ENCODE assay signal across 8 mouse cellular contexts in genomic region chr4:134123680-134124551, GRCm38 (mm10). TPM values are rescaled to one million over a fixed set of nuclear protein-coding genes. Genes with fewer than 3 reads are reported as not detected.
DNase-seq lines count a peak whose midpoint lies in the region; ATAC-seq and TF ChIP-seq lines count a peak whose summit lies in the region.

No protein-coding gene starts in this region.

- H3K9me3 ChIP-seq in midbrain, embryonic 14.5 days (ENCODE audit: control insufficient read depth, low read length): no peaks in the 10 kb centered on the region

- intact Hi-C loops in gastrocnemius, adult 2 months (cut with DNase I): no loop called here
- intact Hi-C loops in heart, postnatal 14 days (cut with DNase I): loop anchor here (2.0 kb wide), 1 partner anchor 87 kb away; no protein-coding TSS in a partner anchor
- intact Hi-C loops in left cerebral cortex, postnatal 10 days (cut with DNase I): no loop called here

- H3K27ac ChIP-seq in gastrocnemius, adult 2 months: no peak overlapping the region
- H3K27ac ChIP-seq in midbrain, embryonic 14.5 days (replicated peaks; ENCODE audit: low read depth, low read length): no peak overlapping the region

- peaks cover 17% of the 10 kb centered on the region for H3K4me1 ChIP-seq in midbrain, embryonic 14.5 days (ENCODE audit: control insufficient read depth, insufficient read depth, low read length)

- 29% methylated on average over 17 of the region's 17 CpGs for WGBS in midbrain, embryonic 14.5 days

- H3K4me2 ChIP-seq in midbrain, embryonic 14.5 days (ENCODE audit: low read length): 0 out of 2 replicates have a peak overlapping the region, but pooled peaks have one; percentile 21

- no peak overlapping the region for H3K4me3 ChIP-seq in gastrocnemius, adult 2 months
- no peak overlapping the region for H3K4me3 ChIP-seq in midbrain, embryonic 14.5 days (replicated peaks; ENCODE audit: low read depth, low read length)

- no peaks in the 10 kb centered on the region for H3K36me3 ChIP-seq in midbrain, embryonic 14.5 days (ENCODE audit: control insufficient read depth, insufficient read depth, low read length)

- ATAC-seq in midbrain, embryonic 14.5 days (ENCODE audit: low FRiP score, low TSS enrichment): no peak

- H3K9ac ChIP-seq in midbrain, embryonic 14.5 days (replicated peaks; ENCODE audit: low read length): no peak overlapping the region

- H3K27me3 ChIP-seq in midbrain, embryonic 14.5 days (ENCODE audit: control insufficient read depth, insufficient read depth, low read length): no peaks in the 10 kb centered on the region

- TF ChIP-seq CTCF in gastrocnemius, adult 2 months (IDR thresholded peaks at IDR 0.05): peak; percentile 88

- peak; percentile 40 for DNase-seq in gastrocnemius, adult 2 months
- no peak for DNase-seq in gastrocnemius, adult 8-10 months (ENCODE audit: low spot score in 2 of 2)
- DNase-seq in NIH3T3 (ENCODE audit: low read depth): peak; percentile 61
- peak; percentile 83 for DNase-seq in embryo, embryonic 10.5 days (ENCODE audit: low spot score)
- DNase-seq in heart, postnatal 14 days: peak; percentile 35 to 54
- peak; percentile 64 to 72 for DNase-seq in left cerebral cortex, postnatal 10 days (ENCODE audit: extremely low spot score in 1 of 2, low spot score in 2 of 2)
- peak; percentile 80 for DNase-seq in midbrain, embryonic 14.5 days
- DNase-seq in telencephalon, adult 2 months (ENCODE audit: low read depth, low spot score): peak; percentile 95

RNA-seq across cellular contexts. Expression of gene Sh3bgrl3, which starts 4.7 kb away (rescaled TPM):
- 10 to 100 TPM; 12.2 to 27.1 TPM for total RNA-seq in gastrocnemius, adult 2 months (2021)
- 10 to 100 TPM in 3 of 4 experiments, 1 to 10 TPM in 1; 9.0 to 16.5 (median 13.4) TPM for total RNA-seq in gastrocnemius, adult 8-10 months (2022)
- total RNA-seq in heart, postnatal 14 days (2021): 10 to 100 TPM; 47.4 to 51.4 TPM
- 100 to 1,000 TPM; 217 to 225 TPM for total RNA-seq in left cerebral cortex, postnatal 10 days (2021)
- 376 and 460 TPM in 2 replicates for polyA plus RNA-seq in midbrain, embryonic 14.5 days (2014; fragmentation: Nextera tagmentation; extraction: Ambion mirVana)

RNA-seq across cellular contexts. Expression of gene Ubxn11, which starts 21.5 kb away (rescaled TPM):
- total RNA-seq in gastrocnemius, adult 2 months (2021): 1 to 10 TPM in 1 of 2 experiments, under 1 TPM in 1; 0.71 to 1.9 TPM
- 1 to 10 TPM; 1.0 to 2.3 (median 1.9) TPM for total RNA-seq in gastrocnemius, adult 8-10 months (2022)
- 1 to 10 TPM; 1.4 to 1.7 TPM for total RNA-seq in heart, postnatal 14 days (2021)
- total RNA-seq in left cerebral cortex, postnatal 10 days (2021): 10 to 100 TPM; 22.6 to 24.9 TPM
- 11.7 and 13.6 TPM in 2 replicates for polyA plus RNA-seq in midbrain, embryonic 14.5 days (2014; fragmentation: Nextera tagmentation; extraction: Ambion mirVana)

RNA-seq across cellular contexts. Expression of gene Cd52, which starts 29.0 kb away (rescaled TPM):
- under 1 TPM in 1 of 2 experiments, not detected in 1; 0.71 TPM for total RNA-seq in gastrocnemius, adult 2 months (2021)
- under 1 TPM in 1 of 4 experiments, not detected in 3; 0.85 TPM for total RNA-seq in gastrocnemius, adult 8-10 months (2022)
- 10 to 100 TPM in 1 of 2 experiments, 1 to 10 TPM in 1; 3.5 to 10.3 TPM for total RNA-seq in heart, postnatal 14 days (2021)
- total RNA-seq in left cerebral cortex, postnatal 10 days (2021): 1 to 10 TPM; 1.3 to 1.6 TPM
- polyA plus RNA-seq in midbrain, embryonic 14.5 days (2014; fragmentation: Nextera tagmentation; extraction: Ambion mirVana): 1.8 and 4.5 TPM in 2 replicates

Comparison
In these comparisons a context has a peak if more than half of its experiments do, and no peak if none do; other contexts are left out.
1. DNase-seq: peak in gastrocnemius, adult 2 months (single experiment), NIH3T3 (single experiment), embryo, embryonic 10.5 days (single experiment), heart, postnatal 14 days (2 of 2), left cerebral cortex, postnatal 10 days (2 of 2), midbrain, embryonic 14.5 days (single experiment) and telencephalon, adult 2 months (single experiment); none in gastrocnemius, adult 8-10 months (0 of 2).
2. RNA of gene Sh3bgrl3, which starts 4.7 kb away (total RNA-seq): 217 to 225 TPM in left cerebral cortex, postnatal 10 days; 47.4 to 51.4 TPM in heart, postnatal 14 days, 12.2 to 27.1 TPM in gastrocnemius, adult 2 months and 9.0 to 16.5 TPM in gastrocnemius, adult 8-10 months; every median in the first group is over 4 times any median in the second.
3. RNA of gene Ubxn11, which starts 21.5 kb away (total RNA-seq): 22.6 to 24.9 TPM in left cerebral cortex, postnatal 10 days; 1.0 to 2.3 TPM in gastrocnemius, adult 8-10 months, 0.71 to 1.9 TPM in gastrocnemius, adult 2 months and 1.4 to 1.7 TPM in heart, postnatal 14 days; every median in the first group is over 4 times any median in the second.